In genomic region chr15:26795518-26795917, GRCm38 (mm10) we compare ENCODE assay signal across 8 mouse cellular contexts.
DNase-seq lines count a peak whose midpoint lies in the region; ATAC-seq lines count a peak whose summit lies in the region.

No protein-coding gene starts in this region.

- no peaks in the 10 kb centered on the region for H3K36me3 ChIP-seq in hindbrain, embryonic 14.5 days (replicated peaks; ENCODE audit: control insufficient read depth, insufficient read depth)
- no peaks in the 10 kb centered on the region for H3K36me3 ChIP-seq in limb, embryonic 10.5 days

- H3K9ac ChIP-seq in hindbrain, embryonic 14.5 days, result no peak overlapping the region

- peaks cover 7% of the 10 kb centered on the region for H3K4me1 ChIP-seq in hindbrain, embryonic 14.5 days (replicated peaks; ENCODE audit: control insufficient read depth, insufficient read depth, low read length)
- H3K4me1 ChIP-seq in limb, embryonic 10.5 days, result peaks cover 10% of the 10 kb centered on the region

- 26% methylated on average over 6 of the region's 6 CpGs for WGBS in hindbrain, embryonic 14.5 days
- WGBS in limb, embryonic 10.5 days, result 41% methylated on average over 6 of the region's 6 CpGs

- H3K27ac ChIP-seq in hindbrain, embryonic 14.5 days, result peak overlapping the region; percentile 74; the same call in 1 of the 2 replicates
- no peak overlapping the region for H3K27ac ChIP-seq in limb, embryonic 10.5 days

- ATAC-seq in hindbrain, embryonic 14.5 days (ENCODE audit: low FRiP score), result peak; percentile 79
- ATAC-seq in megakaryocyte-erythroid progenitor cell, adult 5-6 weeks (replicated peaks; ENCODE audit: low FRiP score, low TSS enrichment, poor library complexity, severe bottlenecking), result no peak

- peak; percentile 51 to 59 for DNase-seq in kidney, postnatal 4 days
- DNase-seq in kidney, adult 18-20 months, result no peak
- peak; percentile 64 for DNase-seq in hindbrain, embryonic 14.5 days (ENCODE audit: low spot score)
- DNase-seq in limb, embryonic 10.5 days (ENCODE audit: low spot score), result peak; percentile 38
- peak; percentile 32 to 43 for DNase-seq in right cerebral cortex, postnatal 36 days (ENCODE audit: low spot score in 2 of 2)
- no peak for DNase-seq in gastrocnemius, adult 18-20 months (ENCODE audit: low spot score)
- DNase-seq in heart, postnatal 4 days, result no peak

- no peaks in the 10 kb centered on the region for H3K9me3 ChIP-seq in hindbrain, embryonic 14.5 days (ENCODE audit: control insufficient read depth, low read length)
- no peaks in the 10 kb centered on the region for H3K9me3 ChIP-seq in limb, embryonic 10.5 days (replicated peaks)

- no peak overlapping the region for H3K4me3 ChIP-seq in hindbrain, embryonic 14.5 days (replicated peaks; ENCODE audit: low read length)
- no peak overlapping the region for H3K4me3 ChIP-seq in limb, embryonic 10.5 days

- no peaks in the 10 kb centered on the region for H3K27me3 ChIP-seq in hindbrain, embryonic 14.5 days (ENCODE audit: control insufficient read depth, insufficient read depth, low read length)
- no peaks in the 10 kb centered on the region for H3K27me3 ChIP-seq in limb, embryonic 10.5 days (ENCODE audit: low read depth, poor library complexity, severe bottlenecking)

- no peak overlapping the region for H3K4me2 ChIP-seq in hindbrain, embryonic 14.5 days (replicated peaks)

Comparison
In these comparisons a context has a peak if more than half of its experiments do, and no peak if none do; other contexts are left out.
1. DNase-seq: peak in kidney, postnatal 4 days (2 of 2), hindbrain, embryonic 14.5 days (single experiment), limb, embryonic 10.5 days (single experiment) and right cerebral cortex, postnatal 36 days (2 of 2); none in kidney, adult 18-20 months (single experiment), gastrocnemius, adult 18-20 months (single experiment) and heart, postnatal 4 days (single experiment).